Mouse (Mus musculus) erythroblast, embryonic 14.5 days (primary cell): ENCODE results near the gene Dynlrb1.

ENCODE experiments used
- GATA1 ChIP-seq: IDR thresholded peaks from 2 replicates; pipeline ENCODE4 v1.6.1; 2012; ENCODE audit warnings: low read length, inconsistent platforms, mixed read lengths
- TAL1 ChIP-seq: IDR thresholded peaks from 3 replicates; pipeline ENCODE4 v1.6.1; 2012; ENCODE audit warnings: low read length, inconsistent platforms, mixed read lengths

DNA sequence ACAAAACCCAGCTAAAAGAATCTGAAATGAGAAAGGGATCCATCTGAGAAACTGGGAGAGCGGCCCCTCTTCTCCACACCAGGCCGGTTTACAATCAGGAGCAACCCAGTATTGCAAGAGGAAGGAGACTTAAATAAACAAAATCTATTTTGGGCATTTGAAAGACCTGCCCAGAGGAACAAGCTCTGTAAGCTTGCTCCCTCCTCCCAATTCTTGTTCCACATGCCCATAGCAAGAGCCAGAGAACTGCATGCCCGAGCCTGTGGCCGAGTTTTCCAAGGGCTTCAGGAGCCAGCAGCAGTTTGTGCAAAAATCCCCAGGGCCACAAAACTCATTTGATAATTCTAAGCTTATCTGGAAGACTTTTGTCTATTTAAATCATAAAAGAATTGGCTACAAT lies 63.2 kb downstream of the Dynlrb1 start:
- TF ChIP-seq GATA1: no peak
- TF ChIP-seq TAL1: no peak
